Mouse (Mus musculus) lung, postnatal 14 days (tissue): Measurements from ENCODE around the gene Casp12.
"Not testable (repeated sequence)": the region's sequence is repeated elsewhere in the genome, so short reads cannot be mapped to it uniquely, and the experiment has no call there.

Source experiments
- DNase-seq: peaks from one replicate; pipeline ENCODE4 v3.0.0; 2021

Casp12 gene

GRCm38 (mm10) chr9:5345291-5345898 lies at the start of gene Casp12:
Gene Casp12, plus strand, starts transcription at chr9:5345430.
- peak; percentile 10 for DNase-seq

- DNase-seq, result no peak
These were observed 48.6 kb upstream of the Casp12 start for GRCm38 (mm10) chr9:5296354-5297237.

GRCm38 (mm10) chr9:5298329-5299131 lies 46.7 kb upstream of the Casp12 start, which contains the start of gene Casp1:
Gene Casp1, plus strand, starts transcription at chr9:5298517.
- no peak for DNase-seq

- DNase-seq, result no peak
These were observed 46.2 kb upstream of the Casp12 start for GRCm38 (mm10) chr9:5299132-5299381.

- DNase-seq, result peak; percentile 5
These were observed 36.7 kb upstream of the Casp12 start, which contains the start of gene Casp4 for GRCm38 (mm10) chr9:5308561-5308960. Gene Casp4, plus strand, starts transcription at chr9:5308828.

- no peak for DNase-seq
These were observed 35.1 kb upstream of the Casp12 start for GRCm38 (mm10) chr9:5310112-5310511.

GRCm38 (mm10) chr9:5311435-5311834 lies 33.8 kb upstream of the Casp12 start:
- no peak for DNase-seq

GRCm38 (mm10) chr9:5328204-5328603 lies 17.0 kb upstream of the Casp12 start:
- DNase-seq, result no peak

GRCm38 (mm10) chr9:5332441-5332840 lies 12.8 kb upstream of the Casp12 start:
- no peak for DNase-seq

- DNase-seq, result no peak
These were observed 11.8 kb upstream of the Casp12 start for GRCm38 (mm10) chr9:5333422-5333821.

- DNase-seq, result no peak
These were observed 2.1 kb upstream of the Casp12 start for GRCm38 (mm10) chr9:5343092-5343491.

GRCm38 (mm10) chr9:5344090-5344489 lies 1.1 kb upstream of the Casp12 start:
- no peak for DNase-seq

GRCm38 (mm10) chr9:5347381-5347780 lies 2.2 kb downstream of the Casp12 start:
- no peak for DNase-seq

- DNase-seq, result no peak
These were observed 8.4 kb downstream of the Casp12 start for GRCm38 (mm10) chr9:5353673-5354072.

GRCm38 (mm10) chr9:5356801-5357200 lies 11.6 kb downstream of the Casp12 start:
- no peak for DNase-seq

GRCm38 (mm10) chr9:5393561-5393960 lies 48.3 kb downstream of the Casp12 start:
- DNase-seq, result no peak

GRCm38 (mm10) chr9:5395861-5396260 lies 50.6 kb downstream of the Casp12 start:
- not testable (repeated sequence) for DNase-seq

- no peak for DNase-seq
These were observed 65.8 kb downstream of the Casp12 start for GRCm38 (mm10) chr9:5410988-5411568.

- no peak for DNase-seq
These were observed 67.3 kb downstream of the Casp12 start for GRCm38 (mm10) chr9:5412446-5413111.

- no peak for DNase-seq
These were observed 72.6 kb downstream of the Casp12 start for GRCm38 (mm10) chr9:5417871-5418270.
